Mouse (Mus musculus): Measurements from ENCODE around the gene Chd6.

Gene Chd6

GRCm38 (mm10) chr2:161066097-161066759 is 42.6 kb downstream of the Chd6 start:
- DNase-seq = no peak

- DNase-seq = no peak
Observed at GRCm38 (mm10) chr2:161065594-161065993, 43.3 kb downstream of the Chd6 start.

GRCm38 (mm10) chr2:161064836-161065235 is 44.0 kb downstream of the Chd6 start:
- DNase-seq = no peak

GRCm38 (mm10) chr2:161058841-161059240 is 50.0 kb downstream of the Chd6 start:
- peak; percentile 41 for DNase-seq

- DNase-seq = no peak
Observed at GRCm38 (mm10) chr2:161053765-161054164, 55.1 kb downstream of the Chd6 start.

GRCm38 (mm10) chr2:161052175-161052574 is 56.7 kb downstream of the Chd6 start:
- DNase-seq = no peak

GRCm38 (mm10) chr2:161049426-161049825 is 59.4 kb downstream of the Chd6 start:
- peak; percentile 15 for DNase-seq

- no peak for DNase-seq
Observed at GRCm38 (mm10) chr2:161044492-161045201, 64.2 kb downstream of the Chd6 start.

GRCm38 (mm10) chr2:161042874-161043273 is 66.0 kb downstream of the Chd6 start:
- DNase-seq = no peak

- no peak for DNase-seq
Observed at GRCm38 (mm10) chr2:161040743-161041142, 68.1 kb downstream of the Chd6 start.

- DNase-seq = no peak
Observed at GRCm38 (mm10) chr2:161037766-161038165, 71.1 kb downstream of the Chd6 start.

GRCm38 (mm10) chr2:161033141-161033540 is 75.7 kb downstream of the Chd6 start:
- DNase-seq = no peak

- DNase-seq = no peak
Observed at GRCm38 (mm10) chr2:161032394-161032793, 76.5 kb downstream of the Chd6 start.

GRCm38 (mm10) chr2:161024606-161025005 is 84.3 kb downstream of the Chd6 start:
- DNase-seq = no peak

- no peak for DNase-seq
Observed at GRCm38 (mm10) chr2:161017913-161018312, 91.0 kb downstream of the Chd6 start.

GRCm38 (mm10) chr2:161012577-161013251 is 96.2 kb downstream of the Chd6 start:
- no peak for DNase-seq

- DNase-seq = no peak
Observed at GRCm38 (mm10) chr2:161004338-161004737, 104.5 kb downstream of the Chd6 start.

- DNase-seq = no peak
Observed at GRCm38 (mm10) chr2:160996987-160997763, 111.7 kb downstream of the Chd6 start.

GRCm38 (mm10) chr2:160994181-160994580 is 114.7 kb downstream of the Chd6 start:
- DNase-seq = no peak

- no peak for DNase-seq
Observed at GRCm38 (mm10) chr2:160992465-160992864, 116.4 kb downstream of the Chd6 start.

- DNase-seq = no peak
Observed at GRCm38 (mm10) chr2:160990339-160991070, 118.4 kb downstream of the Chd6 start.

GRCm38 (mm10) chr2:160987503-160987902 is 121.4 kb downstream of the Chd6 start:
- DNase-seq = no peak

All from kidney, adult 11 months (tissue).